Mouse (Mus musculus) erythroid progenitor cell, adult 5-6 weeks (primary cell): ENCODE measurements around the gene Rpl5. TPM values are rescaled to one million over a fixed set of nuclear protein-coding genes. Genes with fewer than 3 reads are reported as not detected.
"Not testable (repeated sequence)": the region's sequence is repeated elsewhere in the genome, so short reads cannot be mapped to it uniquely, and the experiment has no call there.

Source experiments
- ATAC-seq: replicated peaks from 2 replicates; pipeline ENCODE4 v1.8.0; 2016; ENCODE audit warnings: moderate number of reproducible peaks, mild to moderate bottlenecking, moderate TSS enrichment, inconsistent platforms; ENCODE audit not compliant: poor library complexity, low FRiP score, severe bottlenecking
- total RNA-seq, 2 experiments: library from RNA; stranded (forward) in 1 of 2; stranded (reverse) in 1 of 2; fragments of 150-400 nt in 1 of 2; fragments of 186-747, 209-891 nt in 1 of 2; gene quantifications; 2 replicates each; pipeline versions ENCODE4 v1.2.3 to v1.2.4; 2015 to 2017; ENCODE audit warnings: low replicate concordance in 2 of 2

The Rpl5 gene
- total RNA-seq, 2 experiments from 2014 or later, result 70.6 to 187 TPM

GRCm38 (mm10) chr5:107894676-107895075 lies 5.6 kb upstream of the Rpl5 start:
- ATAC-seq, result no peak

- no peak for ATAC-seq
These were observed 4.0 kb upstream of the Rpl5 start for GRCm38 (mm10) chr5:107896265-107896664.

- ATAC-seq, result peak; percentile 33
These were observed 813 bp downstream of the Rpl5 start for GRCm38 (mm10) chr5:107901014-107901615.

- ATAC-seq, result no peak
These were observed 4.0 kb downstream of the Rpl5 start for GRCm38 (mm10) chr5:107904325-107904724.

GRCm38 (mm10) chr5:107908514-107909110 lies 8.3 kb downstream of the Rpl5 start:
- no peak for ATAC-seq

GRCm38 (mm10) chr5:107909668-107910067 lies 9.4 kb downstream of the Rpl5 start:
- ATAC-seq, result no peak

GRCm38 (mm10) chr5:107910084-107910616 lies 9.8 kb downstream of the Rpl5 start:
- ATAC-seq, result no peak

GRCm38 (mm10) chr5:107911012-107911411 lies 10.7 kb downstream of the Rpl5 start:
- no peak for ATAC-seq

GRCm38 (mm10) chr5:107915280-107915679 lies 15.0 kb downstream of the Rpl5 start:
- no peak for ATAC-seq

- peak; percentile 87 for ATAC-seq
These were observed 21.3 kb downstream of the Rpl5 start for GRCm38 (mm10) chr5:107921400-107922252.

GRCm38 (mm10) chr5:107922836-107923235 lies 22.5 kb downstream of the Rpl5 start:
- ATAC-seq, result no peak

- no peak for ATAC-seq
These were observed 24.3 kb downstream of the Rpl5 start for GRCm38 (mm10) chr5:107924564-107924963.

- ATAC-seq, result no peak
These were observed 26.4 kb downstream of the Rpl5 start for GRCm38 (mm10) chr5:107926550-107927249.

GRCm38 (mm10) chr5:107932556-107932955 lies 32.3 kb downstream of the Rpl5 start:
- no peak for ATAC-seq

- no peak for ATAC-seq
These were observed 33.1 kb downstream of the Rpl5 start for GRCm38 (mm10) chr5:107933202-107933974.

GRCm38 (mm10) chr5:107934770-107935543 lies 34.7 kb downstream of the Rpl5 start:
- peak; percentile 75 for ATAC-seq

GRCm38 (mm10) chr5:107936625-107937389 lies 36.5 kb downstream of the Rpl5 start:
- ATAC-seq, result no peak

GRCm38 (mm10) chr5:107938483-107938882 lies 38.2 kb downstream of the Rpl5 start:
- not testable (repeated sequence) for ATAC-seq
